Mouse (Mus musculus) stomach, postnatal 0 days (tissue): ENCODE results near the gene Ugt1a8. TPM values are rescaled to one million over a fixed set of nuclear protein-coding genes. Genes with fewer than 3 reads are reported as not detected.
"Not testable (repeated sequence)": the region's sequence is repeated elsewhere in the genome, so short reads cannot be mapped to it uniquely, and the experiment has no call there.

ENCODE experiments used
- ATAC-seq: fragments of 200-750 bp; cut with Nextera tagmentation; 2 replicates; pipeline ENCODE4 v1.8.0; 2017; ENCODE audit not compliant: low FRiP score, low TSS enrichment
- DNase-seq: peaks from one replicate; pipeline ENCODE4 v3.0.0-alpha.2; 2016; ENCODE audit warnings: low spot score
- H3K27ac ChIP-seq: fragments of 300-500 bp; sonication (generic); replicated peaks from 2 replicates; pipeline ENCODE4 v1.5.1; 2014; ENCODE audit warnings: mild to moderate bottlenecking, control low read depth
- H3K27me3 ChIP-seq: fragments of 300-500 bp; sonication (generic); 2 replicates; pipeline ENCODE4 v1.6.1; 2014; ENCODE audit warnings: low read length; ENCODE audit not compliant: control insufficient read depth, insufficient read depth
- H3K36me3 ChIP-seq: fragments of 300-500 bp; sonication (generic); 2 replicates; pipeline ENCODE4 v1.6.1; 2014; ENCODE audit warnings: low read length, mixed read lengths; ENCODE audit not compliant: control insufficient read depth, insufficient read depth
- H3K4me1 ChIP-seq: fragments of 300-500 bp; sonication (generic); replicated peaks from 2 replicates; pipeline ENCODE4 v1.6.1; 2014; ENCODE audit warnings: antibody characterized with exemption; ENCODE audit not compliant: control insufficient read depth, insufficient read depth
- H3K4me2 ChIP-seq: fragments of 300-500 bp; sonication (generic); replicated peaks from 2 replicates; pipeline ENCODE4 v1.6.1; 2014; ENCODE audit warnings: low read depth, mild to moderate bottlenecking, control low read depth, moderate library complexity
- H3K4me3 ChIP-seq: fragments of 300-500 bp; sonication (generic); 2 replicates; pipeline ENCODE4 v1.5.1; 2014; ENCODE audit warnings: low read depth, low read length, control low read depth
- H3K9ac ChIP-seq: fragments of 300-500 bp; sonication (generic); 2 replicates; pipeline ENCODE4 v1.6.1; 2014; ENCODE audit warnings: mild to moderate bottlenecking, low read length, control low read depth, mixed read lengths
- H3K9me3 ChIP-seq: fragments of 300-500 bp; sonication (generic); 2 replicates; pipeline ENCODE4 v1.6.1; 2016; ENCODE audit warnings: low read length; ENCODE audit not compliant: control insufficient read depth
- CTCF ChIP-seq: IDR thresholded peaks from 2 replicates; pipeline ENCODE4 v1.5.1; 2016; ENCODE audit warnings: antibody characterized with exemption, low read depth, mild to moderate bottlenecking, moderate library complexity
- EP300 ChIP-seq: optimal IDR thresholded peaks from 2 replicates; pipeline ENCODE3; 2016; ENCODE audit warnings: antibody characterized with exemption
- WGBS: fragments of 180-500 bp; shearing (Covaris S2); extraction: QIAGEN DNeasy Blood & Tissue Kit; methylation state at CpG from one replicate; pipeline ENCODE4 v1.1.7; 2014; 5-methylcytosine and 5-hydroxymethylcytosine counted together
- polyA plus RNA-seq: library from polyadenylated mRNA; unstranded; fragments of >200 nt; fragmentation: Nextera tagmentation; extraction: Ambion mirVana; gene quantifications from 2 replicates; pipeline ENCODE4 v1.2.1, GENCODE M21; 2015

Ugt1a8 gene
- polyA plus RNA-seq, 1 experiment from 2014 or later, result not detected

DNA sequence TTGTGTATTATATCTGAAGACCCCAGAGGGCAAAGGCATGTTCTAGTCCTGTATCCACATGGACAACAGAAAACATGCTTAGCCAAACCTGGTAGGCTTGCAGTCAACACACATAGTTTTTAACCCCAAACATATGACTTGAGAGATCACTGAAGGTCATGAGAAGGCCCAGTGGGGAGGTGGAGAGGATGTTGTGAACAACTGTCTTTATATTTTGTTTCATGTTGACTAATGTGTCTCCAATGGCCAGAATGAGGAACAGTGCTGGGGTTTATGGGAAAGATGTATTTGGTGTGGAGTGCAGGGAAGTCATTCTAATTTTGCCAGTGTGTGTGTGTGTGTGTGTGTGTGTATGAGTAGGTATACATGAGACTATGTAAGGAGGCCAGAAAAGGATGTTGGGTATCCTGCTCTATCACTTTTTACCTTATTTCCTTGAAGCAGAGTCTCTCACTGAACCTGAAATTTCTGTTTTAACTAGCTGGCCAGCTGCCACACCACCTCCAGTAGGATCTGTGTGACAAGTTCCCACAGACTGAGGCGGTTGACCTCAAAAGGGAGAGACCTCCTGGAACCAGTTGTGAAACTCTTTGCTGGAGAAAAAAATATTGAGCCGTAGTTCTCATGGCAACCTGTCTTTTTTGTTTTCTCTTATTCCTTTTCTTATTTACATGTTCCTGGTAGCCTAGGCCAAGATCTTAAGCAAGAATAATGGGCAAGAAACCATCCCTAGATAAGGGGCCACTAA lies 136.6 kb downstream of the Ugt1a8 start:
- ATAC-seq (no peak), DNase-seq (peak; percentile 37)
- peaks cover 14% of the 10 kb centered on the region for H3K9me3 ChIP-seq
- 58% methylated on average over 2 of the region's 2 CpGs for WGBS
- no peak overlapping the region for H3K9ac ChIP-seq
- TF ChIP-seq CTCF, result no peak
- TF ChIP-seq EP300, result no peak
- H3K36me3 ChIP-seq, result no peaks in the 10 kb centered on the region
- H3K27ac ChIP-seq, result no peak overlapping the region
- no peak overlapping the region for H3K4me3 ChIP-seq
- no peaks in the 10 kb centered on the region for H3K27me3 ChIP-seq
- no peak overlapping the region for H3K4me2 ChIP-seq
- H3K4me1 ChIP-seq, result no peaks in the 10 kb centered on the region

DNA sequence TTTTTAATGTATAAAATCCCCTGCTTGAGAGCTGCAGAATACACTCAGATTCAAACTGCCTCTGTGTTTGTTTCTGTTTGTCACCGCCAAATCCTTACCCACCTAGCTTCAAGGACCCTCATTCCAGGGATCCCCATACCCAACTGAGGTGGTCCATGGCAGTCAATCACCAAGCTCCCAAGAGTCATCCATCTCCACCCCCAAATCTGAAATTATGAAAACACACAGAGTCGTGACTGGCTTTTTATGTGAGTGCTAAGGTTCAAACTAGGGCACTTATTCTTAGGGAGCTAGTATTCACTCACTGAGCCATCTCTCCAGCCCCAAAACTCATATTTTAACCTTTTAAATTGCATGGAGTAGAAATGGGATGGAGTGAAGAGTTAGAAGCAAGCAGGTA lies 137.7 kb downstream of the Ugt1a8 start:
- not testable (repeated sequence) for H3K4me3 ChIP-seq, H3K36me3 ChIP-seq, H3K4me2 ChIP-seq, H3K27me3 ChIP-seq, H3K4me1 ChIP-seq, ATAC-seq, H3K27ac ChIP-seq, H3K9ac ChIP-seq, DNase-seq
- peaks cover 17% of the 10 kb centered on the region for H3K9me3 ChIP-seq
- 40% methylated on average over 2 of the region's 2 CpGs for WGBS

DNA sequence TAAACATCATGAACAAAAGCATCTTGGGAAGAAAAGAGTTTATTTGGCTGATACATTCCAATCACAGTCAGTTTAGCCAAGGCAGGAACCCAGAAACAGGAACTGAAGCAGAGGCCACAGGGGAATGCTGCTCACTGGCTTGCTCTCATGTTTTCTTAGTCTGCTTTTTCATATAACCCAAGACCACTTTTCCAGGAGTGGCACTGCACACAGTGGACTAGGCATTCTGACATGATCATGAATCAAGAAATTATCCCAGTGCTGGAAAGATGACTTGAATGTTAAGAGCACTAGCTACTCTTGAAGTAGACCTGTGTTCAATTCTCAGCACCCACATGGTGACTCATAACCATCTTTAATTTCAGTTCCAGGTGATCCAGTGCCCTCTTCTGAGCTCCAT lies 138.1 kb downstream of the Ugt1a8 start:
- ATAC-seq, result no peak
- H3K9ac ChIP-seq, result no peak overlapping the region
- no peak for TF ChIP-seq EP300
- no peak for TF ChIP-seq CTCF
- no peaks in the 10 kb centered on the region for H3K36me3 ChIP-seq
- H3K27ac ChIP-seq, result no peak overlapping the region
- no peak overlapping the region for H3K4me2 ChIP-seq
- no peaks in the 10 kb centered on the region for H3K4me1 ChIP-seq
- H3K4me3 ChIP-seq, result no peak overlapping the region
- H3K27me3 ChIP-seq, result no peaks in the 10 kb centered on the region
- H3K9me3 ChIP-seq, result peaks cover 21% of the 10 kb centered on the region
- DNase-seq, result no peak

DNA sequence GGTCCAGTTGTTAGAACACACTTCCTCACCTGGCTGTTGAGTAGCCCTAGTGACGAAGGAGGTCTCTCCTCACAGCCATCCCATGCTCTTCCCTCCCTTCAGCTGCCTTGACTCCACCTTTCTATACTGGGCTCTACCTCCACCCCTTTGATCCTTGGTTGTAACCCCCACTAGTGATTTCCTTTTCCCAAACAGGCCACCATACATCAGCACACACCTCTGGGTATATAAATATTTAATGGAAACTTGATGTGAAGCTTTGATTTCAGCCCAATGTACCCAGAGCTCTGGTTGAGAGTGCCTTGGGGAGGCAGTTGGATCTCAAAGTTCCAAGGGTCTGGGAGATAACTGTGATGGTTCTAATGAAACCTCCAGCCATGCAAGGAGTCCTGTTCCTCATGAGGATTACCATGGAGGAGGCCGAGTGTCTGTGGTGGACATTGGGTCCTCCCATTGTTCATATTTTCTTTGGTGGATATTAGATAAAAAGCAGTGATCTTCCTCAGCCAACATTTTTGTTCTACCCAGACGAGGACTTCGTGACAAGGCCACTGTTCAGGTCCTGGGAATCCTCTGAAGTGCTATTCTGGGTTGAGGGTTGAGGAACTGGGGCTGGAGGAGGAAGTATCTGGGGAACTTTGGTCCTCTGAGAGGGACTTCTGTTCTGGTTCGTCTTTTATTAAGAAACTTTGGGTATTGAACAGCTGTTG lies 139.2 kb downstream of the Ugt1a8 start, which contains the start of gene Mroh2a:
Gene Mroh2a, plus strand, starts transcription at position 317 of the 710 bp plus-strand sequence.
- H3K4me1 ChIP-seq, result no peaks in the 10 kb centered on the region
- no peak for TF ChIP-seq EP300
- no peak for TF ChIP-seq CTCF
- no peak for ATAC-seq
- no peak within 1 kb of the TSS for H3K4me3 ChIP-seq
- 52% methylated on average over 5 of the region's 5 CpGs for WGBS
- H3K9ac ChIP-seq, result no peak within 1 kb of the TSS
- H3K9me3 ChIP-seq, result peaks cover 24% of the 10 kb centered on the region
- no peak within 1 kb of the TSS for H3K4me2 ChIP-seq
- no peak within 1 kb of the TSS for H3K27ac ChIP-seq
- H3K27me3 ChIP-seq, result no peaks in the 10 kb centered on the region
- peak; percentile 20 for DNase-seq
- H3K36me3 ChIP-seq, result no peaks in the 10 kb centered on the region

DNA sequence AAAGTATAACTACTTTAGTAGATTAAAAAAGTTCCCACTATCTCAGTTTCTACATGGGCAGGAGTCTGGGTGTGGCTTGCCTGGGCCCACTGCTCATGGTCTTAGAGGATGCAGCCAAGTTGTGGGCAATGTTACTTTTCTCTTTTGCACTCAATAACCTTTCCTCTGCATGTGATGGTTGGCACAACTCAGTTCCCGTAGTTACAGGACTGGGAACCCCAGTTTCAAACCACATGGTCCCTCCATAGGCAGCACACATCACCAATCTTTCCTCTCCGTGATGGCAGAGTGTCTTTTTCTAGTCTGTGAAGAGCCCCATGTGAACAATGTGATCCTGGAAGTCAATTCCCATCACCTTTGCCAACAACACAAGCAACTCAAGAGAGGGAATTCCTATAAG lies 139.9 kb downstream of the Ugt1a8 start:
- peaks cover 29% of the 10 kb centered on the region for H3K9me3 ChIP-seq
- TF ChIP-seq CTCF (no peak), EP300 (no peak)
- H3K4me1 ChIP-seq, result no peaks in the 10 kb centered on the region
- DNase-seq, result peak; percentile 14
- H3K27me3 ChIP-seq, result no peaks in the 10 kb centered on the region
- no peak overlapping the region for H3K4me3 ChIP-seq
- no peak for ATAC-seq
- no peak overlapping the region for H3K9ac ChIP-seq
- H3K27ac ChIP-seq, result no peak overlapping the region
- no peaks in the 10 kb centered on the region for H3K36me3 ChIP-seq
- WGBS, result 58% methylated on average over 2 of the region's 2 CpGs
- no peak overlapping the region for H3K4me2 ChIP-seq

DNA sequence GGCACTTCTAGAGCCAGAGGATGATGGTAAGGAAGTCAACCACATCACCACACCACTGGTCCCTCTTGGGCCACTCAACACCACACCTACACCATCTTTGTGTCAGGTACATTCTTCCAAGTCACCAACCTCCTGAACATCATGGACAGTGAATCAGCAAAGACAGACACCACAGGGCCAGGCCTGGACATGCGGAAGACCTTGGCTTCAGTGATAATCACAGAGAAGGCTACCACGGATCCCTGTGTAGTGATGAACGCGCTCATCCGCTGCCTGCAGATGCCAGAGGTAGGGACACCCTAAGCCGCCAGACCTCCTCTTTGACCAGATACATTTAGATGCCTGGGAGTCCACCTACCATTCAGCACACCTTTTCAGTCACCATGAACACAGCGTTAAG lies 140.5 kb downstream of the Ugt1a8 start:
- ATAC-seq (peak; percentile 4; the same call in 1 of the 2 replicates), DNase-seq (peak; percentile 20)
- H3K4me2 ChIP-seq, result no peak overlapping the region
- no peak overlapping the region for H3K27ac ChIP-seq
- H3K4me3 ChIP-seq, result no peak overlapping the region
- H3K27me3 ChIP-seq, result no peaks in the 10 kb centered on the region
- H3K9ac ChIP-seq, result no peak overlapping the region
- no peaks in the 10 kb centered on the region for H3K36me3 ChIP-seq
- peaks cover 36% of the 10 kb centered on the region for H3K9me3 ChIP-seq
- WGBS, result 70% methylated on average over 7 of the region's 7 CpGs
- no peaks in the 10 kb centered on the region for H3K4me1 ChIP-seq
- no peak for TF ChIP-seq EP300
- TF ChIP-seq CTCF, result no peak
